Mouse (Mus musculus) T-helper 1 cell (primary cell): ENCODE data around the gene Castor2.

Experiments used
- in situ Hi-C: fragments of 300-600 bp; cut with MboI, MseI; formaldehyde crosslinking; loops from one replicate; pipeline ENCODE4 v1.15.1; 2025; ENCODE audit warnings: high pct_unique_total_duplicates

Gene Castor2

GRCm38 (mm10) chr5:134099496-134100211 lies at the start of gene Castor2:
Gene Castor2, plus strand, starts transcription at chr5:134099711.
- in situ Hi-C loops, result no loop called here

- in situ Hi-C loops, result no loop called here
Observed at GRCm38 (mm10) chr5:134050711-134051110, 48.8 kb upstream of the Castor2 start.

- in situ Hi-C loops, result no loop called here
Observed at GRCm38 (mm10) chr5:134052614-134053013, 46.9 kb upstream of the Castor2 start.

- in situ Hi-C loops, result no loop called here
Observed at GRCm38 (mm10) chr5:134054496-134054895, 45.0 kb upstream of the Castor2 start.

- in situ Hi-C loops, result no loop called here
Observed at GRCm38 (mm10) chr5:134058793-134059352, 40.6 kb upstream of the Castor2 start.

GRCm38 (mm10) chr5:134063362-134064064 lies 36.0 kb upstream of the Castor2 start:
- in situ Hi-C loops, result no loop called here

- in situ Hi-C loops, result no loop called here
Observed at GRCm38 (mm10) chr5:134066261-134066660, 33.2 kb upstream of the Castor2 start.

GRCm38 (mm10) chr5:134067924-134068323 lies 31.6 kb upstream of the Castor2 start:
- in situ Hi-C loops, result no loop called here

GRCm38 (mm10) chr5:134073512-134074041 lies 25.9 kb upstream of the Castor2 start:
- in situ Hi-C loops, result no loop called here

GRCm38 (mm10) chr5:134074368-134074767 lies 25.1 kb upstream of the Castor2 start:
- in situ Hi-C loops, result no loop called here

- in situ Hi-C loops, result no loop called here
Observed at GRCm38 (mm10) chr5:134076175-134076574, 23.3 kb upstream of the Castor2 start.

- in situ Hi-C loops, result no loop called here
Observed at GRCm38 (mm10) chr5:134080685-134081548, 18.6 kb upstream of the Castor2 start.

- in situ Hi-C loops, result no loop called here
Observed at GRCm38 (mm10) chr5:134085227-134085626, 14.3 kb upstream of the Castor2 start.

GRCm38 (mm10) chr5:134085887-134086639 lies 13.4 kb upstream of the Castor2 start:
- in situ Hi-C loops, result no loop called here

GRCm38 (mm10) chr5:134087211-134087610 lies 12.3 kb upstream of the Castor2 start:
- in situ Hi-C loops, result no loop called here

- in situ Hi-C loops, result no loop called here
Observed at GRCm38 (mm10) chr5:134095766-134096165, 3.7 kb upstream of the Castor2 start.

- in situ Hi-C loops, result no loop called here
Observed at GRCm38 (mm10) chr5:134098341-134098902, 1.1 kb upstream of the Castor2 start.

GRCm38 (mm10) chr5:134098976-134099375 lies 535 bp upstream of the Castor2 start:
- in situ Hi-C loops, result no loop called here

- in situ Hi-C loops, result no loop called here
Observed at GRCm38 (mm10) chr5:134100232-134100771, 791 bp downstream of the Castor2 start.

- in situ Hi-C loops, result no loop called here
Observed at GRCm38 (mm10) chr5:134101322-134101721, 1.8 kb downstream of the Castor2 start.
